Mouse (Mus musculus) left cerebral cortex, postnatal 25 days (tissue): ENCODE results near the gene Utrn. TPM values are rescaled to one million over a fixed set of nuclear protein-coding genes. Genes with fewer than 3 reads are reported as not detected.

Experiments used
- DNase-seq, 2 experiments: peaks; one replicate each; pipeline ENCODE4 v3.0.0; 2022; ENCODE audit warnings: low spot score in 2 of 2, mixed read lengths in 1 of 2
- intact Hi-C: fragments of 180-260 bp; cut with DNase I; formaldehyde crosslinking; loops from one replicate; pipeline ENCODE4 v1.15.1; 2025
- total RNA-seq, 2 experiments: library from RNA; stranded (reverse); gene quantifications; 2 replicates each; pipeline ENCODE4 v1.2.3; 2021

Gene Utrn
- 10 to 100 TPM; 53.8 to 58.0 TPM for total RNA-seq

- intact Hi-C loops, result loop anchor here (2.0 to 5.0 kb wide), 2 partner anchors 54 to 132 kb away; no protein-coding TSS in a partner anchor
- DNase-seq, result peak; percentile 42 to 51
These were observed at the start of gene Utrn for GRCm38 (mm10) chr10:12869029-12869671. Utrn (minus strand) TSS chr10:12869365.

GRCm38 (mm10) chr10:12917626-12918025 is 48.5 kb upstream of the Utrn start:
- no peak for DNase-seq
- intact Hi-C loops, result no loop called here

GRCm38 (mm10) chr10:12916376-12916775 is 47.2 kb upstream of the Utrn start:
- intact Hi-C loops, result no loop called here

DNA sequence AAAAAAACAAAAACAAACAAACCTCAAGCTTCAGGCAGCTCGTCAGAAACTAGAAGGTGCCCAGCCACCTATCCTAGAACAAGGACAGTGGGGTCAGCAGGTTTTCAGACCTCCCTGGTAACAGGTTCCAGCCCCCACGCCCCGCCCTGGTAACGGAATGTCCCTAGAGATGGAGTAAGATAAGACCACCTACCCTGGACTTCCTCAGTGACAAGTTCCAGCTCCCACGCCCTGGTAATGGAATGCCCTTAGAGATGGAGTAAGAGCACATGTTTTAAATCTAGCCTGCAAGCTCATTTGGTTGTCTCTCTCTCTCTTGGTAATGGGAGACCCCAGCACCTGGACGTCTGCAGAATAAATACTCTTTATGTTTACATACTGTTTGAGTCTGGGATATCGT is 46.7 kb upstream of the Utrn start:
- DNase-seq, result no peak
- intact Hi-C loops, result no loop called here

More at GRCm38 (mm10) chr10:12916376-12916775, 47.2 kb upstream of the Utrn start:
- no peak for DNase-seq

DNA sequence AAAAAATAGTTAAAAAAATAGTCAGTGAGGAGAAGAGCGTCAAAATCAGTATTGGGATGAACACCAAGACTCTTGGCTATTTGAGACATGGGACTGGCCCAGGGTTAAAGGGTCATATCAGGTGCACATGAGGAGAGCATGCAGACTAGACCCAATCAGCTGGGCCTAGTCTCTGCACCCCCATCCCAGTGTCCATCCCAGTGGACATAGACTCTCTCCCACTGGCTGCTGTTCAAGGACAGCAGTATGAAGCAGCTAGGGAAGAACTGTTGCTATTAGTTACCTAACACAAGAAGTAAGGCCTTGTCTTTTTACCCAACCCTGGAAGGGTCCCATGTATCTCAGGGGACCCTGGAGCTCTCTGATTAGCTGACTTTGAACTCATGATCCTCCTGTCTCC is 45.0 kb upstream of the Utrn start:
- intact Hi-C loops, result no loop called here
- DNase-seq, result no peak

DNA sequence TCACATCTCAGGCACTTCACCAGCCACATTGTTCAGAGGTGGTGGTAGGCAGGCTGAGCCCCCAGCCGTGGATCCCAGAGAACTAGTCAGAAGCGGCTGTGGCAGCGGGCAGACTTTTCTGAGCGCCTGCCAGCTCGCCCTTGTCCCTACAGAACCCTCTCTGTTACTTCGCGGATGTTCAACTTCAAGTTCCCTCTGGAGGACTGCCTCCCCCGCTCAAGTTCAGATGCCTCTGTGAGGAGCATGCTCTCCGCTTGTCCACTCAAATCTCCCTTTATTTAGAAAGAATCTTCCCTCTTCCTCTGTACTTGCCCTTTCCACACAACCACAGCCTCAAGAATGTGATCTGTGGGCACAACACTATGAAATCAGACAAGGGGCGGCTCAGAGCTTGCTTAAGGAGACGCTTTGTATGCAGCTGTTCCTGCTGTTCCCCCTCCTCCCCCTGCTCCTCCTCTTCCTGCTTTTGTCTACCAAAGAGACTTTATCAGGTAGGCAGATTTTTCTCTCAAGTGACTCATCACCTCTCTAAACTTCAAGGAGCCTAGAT is 42.9 kb upstream of the Utrn start:
- DNase-seq, result peak; percentile 7 to 32
- intact Hi-C loops, result no loop called here

GRCm38 (mm10) chr10:12911451-12911850 is 42.3 kb upstream of the Utrn start:
- peak in 1 of 2 experiments; percentile 7 for DNase-seq
- intact Hi-C loops, result no loop called here

- intact Hi-C loops, result no loop called here
- DNase-seq, result no peak
These were observed 40.7 kb upstream of the Utrn start for GRCm38 (mm10) chr10:12909891-12910290.

DNA sequence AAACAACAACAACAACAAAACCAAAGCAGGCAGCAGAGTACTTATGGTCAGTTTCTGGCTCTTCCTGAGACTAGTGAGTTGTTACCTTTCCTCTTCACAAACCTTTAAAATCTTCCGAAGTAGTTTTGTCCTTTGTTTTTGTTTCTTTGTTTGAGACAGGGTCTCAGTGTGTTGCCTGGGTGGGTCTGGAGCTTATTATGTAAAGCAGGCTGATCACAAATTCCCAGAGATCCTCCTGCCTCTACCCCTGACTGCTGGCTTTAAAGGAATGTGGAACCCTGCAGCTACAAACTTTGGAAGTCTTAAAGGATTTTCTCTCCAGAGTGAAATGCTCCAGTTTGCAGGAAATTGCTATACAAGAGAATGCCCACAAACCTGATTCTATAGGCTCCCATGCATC is 40.0 kb upstream of the Utrn start:
- DNase-seq, result no peak
- intact Hi-C loops, result no loop called here

- intact Hi-C loops, result no loop called here
These were observed 35.0 kb upstream of the Utrn start for GRCm38 (mm10) chr10:12904140-12904528.

DNA sequence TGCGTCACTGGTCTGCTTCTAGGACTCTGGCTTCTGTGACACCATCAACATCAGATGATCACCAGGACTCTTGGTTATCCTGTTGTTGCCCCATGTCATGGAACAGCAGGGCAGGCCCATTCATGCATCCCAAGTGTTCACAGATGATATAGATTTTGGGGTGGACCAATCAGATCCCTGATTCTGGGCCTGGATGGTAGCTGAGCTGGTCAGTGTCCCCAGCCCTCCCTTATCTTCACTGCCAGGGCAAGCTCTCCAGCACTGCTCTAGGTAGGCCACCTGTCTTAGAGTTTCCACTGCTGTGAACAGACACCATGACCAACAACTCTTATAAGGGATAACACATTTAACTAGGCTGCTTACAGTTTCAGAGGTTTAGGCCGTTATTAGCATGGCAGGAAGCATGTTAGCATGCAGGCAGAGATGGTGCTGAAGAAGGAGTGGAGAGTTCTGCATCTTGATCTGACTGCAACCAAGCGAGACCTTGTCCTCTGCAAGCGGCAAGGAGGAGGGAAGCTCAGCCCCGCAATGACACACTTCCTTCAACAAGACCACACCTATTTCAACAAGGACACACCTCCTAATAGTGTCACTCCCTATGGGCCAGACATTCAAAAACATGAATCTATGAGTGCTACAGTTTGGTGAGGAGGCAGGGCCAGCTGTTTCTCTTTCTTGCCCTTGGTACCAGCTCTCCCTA is 34.4 kb upstream of the Utrn start:
- DNase-seq, result no peak
- intact Hi-C loops, result no loop called here

More at GRCm38 (mm10) chr10:12904140-12904528, 35.0 kb upstream of the Utrn start:
- no peak for DNase-seq

DNA sequence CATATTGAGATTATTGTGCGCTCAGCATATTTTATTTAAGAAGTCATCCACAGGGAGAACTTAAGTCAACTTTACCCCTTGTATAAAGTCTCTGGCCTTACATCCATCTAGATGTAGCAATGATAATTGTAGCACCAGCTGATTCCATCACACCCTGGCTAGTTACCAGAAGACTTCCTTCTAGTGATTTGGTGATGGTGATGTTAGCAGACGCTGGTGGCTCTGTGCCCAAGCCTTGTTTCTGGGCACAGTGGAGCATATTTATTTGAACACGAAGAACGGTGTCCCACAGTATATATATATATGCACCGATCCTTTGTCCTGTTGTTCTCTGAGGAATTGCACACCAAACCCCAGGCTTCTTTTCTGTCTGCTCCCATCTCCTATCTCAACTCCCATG is 30.7 kb upstream of the Utrn start:
- DNase-seq, result no peak
- intact Hi-C loops, result no loop called here

DNA sequence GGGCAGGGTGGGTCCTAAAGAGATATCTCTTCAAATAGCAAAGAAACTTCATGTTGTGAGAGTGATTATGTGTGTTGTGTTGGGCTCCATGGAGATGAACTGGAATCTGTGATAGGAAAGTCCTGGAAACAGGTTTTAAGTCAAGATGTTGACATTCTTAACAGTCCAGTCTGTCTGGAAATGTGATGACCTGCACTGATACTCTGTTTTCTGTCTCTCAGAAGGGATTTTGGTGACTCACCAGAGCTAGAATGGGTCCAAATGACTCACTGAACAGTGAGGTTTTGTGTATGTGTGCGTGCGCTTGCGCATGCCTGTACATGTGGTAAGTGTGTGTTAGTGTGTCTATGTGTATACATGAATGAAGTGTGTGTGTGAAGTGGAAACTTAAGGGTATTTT is 24.2 kb upstream of the Utrn start:
- DNase-seq, result no peak
- intact Hi-C loops, result no loop called here

DNA sequence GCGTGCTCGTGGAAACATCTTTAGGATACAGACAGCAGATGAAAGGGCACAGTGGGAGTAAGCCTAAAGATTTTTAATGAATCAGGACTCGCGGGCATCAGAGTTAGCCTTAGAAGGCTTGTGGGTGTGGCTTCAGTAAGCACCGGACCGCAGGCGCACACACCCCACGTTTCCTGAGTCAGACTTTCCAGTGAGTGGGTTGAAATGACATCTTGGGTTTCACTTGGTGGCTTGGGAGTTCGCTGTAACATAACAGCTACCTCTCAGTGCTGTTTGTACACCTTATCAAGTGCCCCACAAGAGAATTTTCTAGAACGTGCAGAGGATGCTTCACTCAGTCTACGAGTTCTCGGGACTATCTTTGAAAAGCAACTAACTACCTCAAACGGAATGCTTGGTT is 19.2 kb upstream of the Utrn start:
- intact Hi-C loops, result no loop called here
- DNase-seq, result peak in 1 of 2 experiments; percentile 16

DNA sequence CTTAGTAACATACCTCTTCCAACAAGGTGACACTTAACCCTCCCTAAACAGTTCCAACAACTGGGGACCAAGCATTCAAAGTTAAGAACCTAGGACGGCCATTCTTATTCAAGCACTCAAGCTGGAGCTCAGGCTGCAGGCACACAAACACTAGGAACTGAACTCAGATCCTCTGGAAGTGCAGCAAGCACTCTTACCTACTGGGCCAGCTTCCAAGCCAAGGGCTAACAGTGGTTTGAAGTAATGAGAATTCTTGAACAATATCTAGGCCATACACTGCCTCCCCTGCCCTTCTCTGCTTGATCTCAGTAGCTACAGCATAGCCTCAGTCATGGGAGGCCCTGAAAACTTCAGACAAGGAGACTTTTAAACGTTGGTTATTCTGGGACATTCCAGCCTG is 18.6 kb upstream of the Utrn start:
- intact Hi-C loops, result no loop called here
- no peak for DNase-seq

GRCm38 (mm10) chr10:12884308-12884948 is 15.3 kb upstream of the Utrn start:
- intact Hi-C loops, result no loop called here
- DNase-seq, result no peak

DNA sequence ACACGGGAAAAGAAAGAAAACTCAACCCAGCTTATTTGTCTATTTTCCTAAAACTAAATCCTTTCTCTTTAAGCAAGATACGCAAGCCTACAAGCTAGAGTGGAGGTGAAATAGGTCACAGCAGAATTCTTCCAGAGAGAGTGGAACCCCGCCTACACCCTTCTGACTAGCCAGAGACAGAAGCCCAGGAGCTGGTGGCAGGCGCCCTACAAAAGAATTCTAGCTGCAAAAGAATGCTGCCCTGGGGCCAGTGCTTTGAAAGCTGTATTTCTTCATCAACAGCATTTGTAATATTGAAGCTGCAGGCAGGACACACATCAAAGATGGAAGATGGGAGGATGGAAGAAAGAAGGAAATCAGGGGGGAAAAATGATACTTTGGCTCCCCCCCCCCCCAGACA is 12.7 kb upstream of the Utrn start:
- intact Hi-C loops, result no loop called here
- DNase-seq, result no peak

DNA sequence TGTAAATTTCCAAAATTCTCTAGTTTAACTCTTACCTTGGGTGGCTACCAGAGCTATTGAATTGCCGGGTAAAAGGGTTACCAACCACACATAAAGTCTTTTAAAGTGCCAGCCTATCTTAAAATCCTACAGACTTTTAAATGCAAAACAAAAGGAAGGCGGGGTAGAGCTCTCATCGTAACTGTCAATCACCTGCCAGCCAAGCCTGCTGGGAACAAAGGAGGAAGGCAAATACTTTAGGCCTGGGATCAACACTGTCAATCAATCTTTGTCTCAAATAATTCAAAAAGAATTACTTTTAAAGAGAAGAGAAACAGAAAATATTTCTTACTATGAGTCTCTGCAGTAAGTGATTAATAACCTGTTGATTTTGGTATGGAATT is 10.1 kb upstream of the Utrn start:
- DNase-seq, result no peak
- intact Hi-C loops, result no loop called here

- intact Hi-C loops, result no loop called here
- no peak for DNase-seq
These were observed 9.6 kb upstream of the Utrn start for GRCm38 (mm10) chr10:12878661-12879312.

DNA sequence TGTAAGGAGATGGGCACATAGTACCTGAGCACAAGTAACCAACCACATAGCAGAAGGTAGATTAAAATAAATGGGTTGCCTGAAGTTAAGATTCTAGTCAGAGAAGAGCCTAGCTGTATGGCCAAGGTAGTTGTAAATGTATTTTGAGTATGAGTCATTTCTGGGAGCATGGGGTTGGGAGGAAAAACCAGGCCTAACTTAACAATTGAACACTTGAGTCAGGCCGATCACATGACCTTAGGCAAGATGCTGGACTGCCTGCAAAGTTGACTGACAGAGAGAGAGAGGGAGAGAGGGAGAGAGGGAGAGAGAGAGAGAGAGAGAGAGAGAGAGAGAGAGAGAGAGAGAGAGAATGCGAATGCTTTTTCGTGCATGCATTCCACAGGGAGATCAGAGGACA is 7.3 kb upstream of the Utrn start:
- DNase-seq, result no peak
- intact Hi-C loops, result no loop called here
